Mouse (Mus musculus) midbrain, embryonic 16.5 days (tissue): ENCODE measurements around the gene Gpc1. TPM values are rescaled to one million over a fixed set of nuclear protein-coding genes. Genes with fewer than 3 reads are reported as not detected.

ENCODE experiments used
- ATAC-seq: fragments of 200-750 bp; cut with Nextera tagmentation; 2 replicates; pipeline ENCODE4 v1.8.0; 2017; ENCODE audit warnings: moderate TSS enrichment
- H3K27ac ChIP-seq: fragments of 300-500 bp; sonication (generic); 2 replicates; pipeline ENCODE4 v1.5.1; 2014; ENCODE audit warnings: mild to moderate bottlenecking, low read length, mixed read lengths
- H3K27me3 ChIP-seq: fragments of 300-500 bp; sonication (generic); 2 replicates; pipeline ENCODE4 v1.6.1; 2014; ENCODE audit warnings: low read depth, low read length, mixed read lengths; ENCODE audit not compliant: control insufficient read depth, insufficient read depth
- H3K36me3 ChIP-seq: fragments of 300-500 bp; sonication (generic); 2 replicates; pipeline ENCODE4 v1.6.1; 2014; ENCODE audit warnings: mild to moderate bottlenecking, low read length, moderate library complexity, mixed read lengths; ENCODE audit not compliant: control insufficient read depth, insufficient read depth
- H3K4me1 ChIP-seq: fragments of 300-500 bp; sonication (generic); 2 replicates; pipeline ENCODE4 v1.6.1; 2014; ENCODE audit warnings: mild to moderate bottlenecking, low read length, mixed read lengths; ENCODE audit not compliant: control insufficient read depth, insufficient read depth
- H3K4me2 ChIP-seq: fragments of 300-500 bp; sonication (generic); 2 replicates; pipeline ENCODE4 v1.6.1; 2014; ENCODE audit warnings: mild to moderate bottlenecking, low read length, mixed read lengths
- H3K4me3 ChIP-seq: fragments of 300-500 bp; sonication (generic); 2 replicates; pipeline ENCODE4 v1.5.1; 2014; ENCODE audit warnings: low read depth, mild to moderate bottlenecking, low read length, moderate library complexity, mixed read lengths
- H3K9ac ChIP-seq: fragments of 300-500 bp; sonication (generic); 2 replicates; pipeline ENCODE4 v1.6.1; 2014; ENCODE audit warnings: low read depth, low read length, mixed read lengths
- H3K9me3 ChIP-seq: fragments of 300-500 bp; sonication (generic); replicated peaks from 2 replicates; pipeline ENCODE4 v1.6.1; 2014; ENCODE audit warnings: mild to moderate bottlenecking, low read length, mixed read lengths; ENCODE audit not compliant: control insufficient read depth, poor library complexity, severe bottlenecking
- WGBS: fragments of 180-500 bp; shearing (Covaris S2); extraction: QIAGEN DNeasy Blood & Tissue Kit; methylation state at CpG from one replicate; pipeline ENCODE4 v1.1.7; 2014; 5-methylcytosine and 5-hydroxymethylcytosine counted together
- microRNA counts: library from miRNA; unstranded; fragments of <30 nt; microRNA quantifications from one replicate; lab custom pipeline; 2016
- microRNA-seq: library from miRNA; unstranded; fragments of <30 nt; microRNA quantifications from one replicate; pipeline ENCODE4, GENCODE M21; 2017
- polyA plus RNA-seq: library from polyadenylated mRNA; unstranded; fragments of >200 nt; fragmentation: Nextera tagmentation; extraction: Ambion mirVana; gene quantifications from 2 replicates; pipeline ENCODE4 v1.2.1, GENCODE M21; 2015

Gene Gpc1
- polyA plus RNA-seq, 1 experiment from 2014 or later, result 54.6 TPM

GRCm38 (mm10) chr1:92907632-92908360 is 76.4 kb downstream of the Gpc1 start:
- Histone ChIP-seq H3K9me3 (no peaks in the 10 kb centered on the region), H3K9ac (peak overlapping the region; percentile 80), H3K27ac (peak overlapping the region; percentile 93), H3K27me3 (no peaks in the 10 kb centered on the region), H3K4me1 (peaks cover 31% of the 10 kb centered on the region), H3K4me2 (peak overlapping the region; percentile 74), H3K4me3 (peak overlapping the region; percentile 58), H3K36me3 (no peaks in the 10 kb centered on the region)
- no peak for ATAC-seq
- WGBS, result 46% methylated on average over 20 of the region's 20 CpGs

GRCm38 (mm10) chr1:92908664-92909063 is 77.2 kb downstream of the Gpc1 start:
- ATAC-seq, result no peak
- H3K4me2 ChIP-seq, result no peak overlapping the region
- no peaks in the 10 kb centered on the region for H3K27me3 ChIP-seq
- no peak overlapping the region for H3K27ac ChIP-seq
- H3K4me1 ChIP-seq, result peaks cover 35% of the 10 kb centered on the region
- H3K9me3 ChIP-seq, result no peaks in the 10 kb centered on the region
- H3K36me3 ChIP-seq, result no peaks in the 10 kb centered on the region
- no peak overlapping the region for H3K4me3 ChIP-seq
- H3K9ac ChIP-seq, result no peak overlapping the region
- 95% methylated on average over 3 of the region's 3 CpGs for WGBS

GRCm38 (mm10) chr1:92909068-92909467 is 77.6 kb downstream of the Gpc1 start:
- no peak overlapping the region for H3K4me2 ChIP-seq
- no peak overlapping the region for H3K4me3 ChIP-seq
- peaks cover 35% of the 10 kb centered on the region for H3K4me1 ChIP-seq
- H3K36me3 ChIP-seq, result no peaks in the 10 kb centered on the region
- H3K27me3 ChIP-seq, result no peaks in the 10 kb centered on the region
- WGBS, result 65% methylated on average over 4 of the region's 4 CpGs
- no peaks in the 10 kb centered on the region for H3K9me3 ChIP-seq
- no peak overlapping the region for H3K9ac ChIP-seq
- no peak for ATAC-seq
- H3K27ac ChIP-seq, result no peak overlapping the region

MicroRNA genes within 50 kb of the gene (microRNA counts, 519-probe panel; counts per million panel counts)
- 3,338 counts per million, percentile 92 among the panel's probes with 10 or more counts for microRNA mmu-miR-149 (lab: Ali Mortazavi, UCI)

Small RNAs within 50 kb of the gene (microRNA-seq; reads per million reads assigned to microRNA genes)
- 26,373 reads per million, percentile 98 among the genes with 10 or more reads in this experiment for gene Mir149

Other genes starting within 250 kb of the Gpc1 start
- not detected in 2 replicates for gene Olfr1412, start 245.9 kb upstream of the Gpc1 start, polyA plus RNA-seq
- gene Olfr1411, start 237.2 kb upstream of the Gpc1 start, polyA plus RNA-seq, result not detected in 2 replicates
- gene Olfr1410, start 225.9 kb upstream of the Gpc1 start, polyA plus RNA-seq, result not detected in 2 replicates
- not detected in 2 replicates for gene Olfr12, start 213.9 kb upstream of the Gpc1 start, polyA plus RNA-seq
- gene Cops9, start 189.7 kb upstream of the Gpc1 start, polyA plus RNA-seq, result 492 and 521 TPM in 2 replicates
- 0.65 TPM in 1 of 2 replicates, not detected in the other for gene Otos, start 182.8 kb upstream of the Gpc1 start, polyA plus RNA-seq
- gene Ankmy1, start 71.3 kb downstream of the Gpc1 start, polyA plus RNA-seq, result 0.63 and 0.82 TPM in 2 replicates
- gene Dusp28, start 75.3 kb downstream of the Gpc1 start, polyA plus RNA-seq, result 16.6 and 17.5 TPM in 2 replicates
- gene Rnpepl1, start 79.1 kb downstream of the Gpc1 start, polyA plus RNA-seq, result 26.5 and 28.4 TPM in 2 replicates
- gene Capn10, start 102.7 kb downstream of the Gpc1 start, polyA plus RNA-seq, result 62.3 and 65.1 TPM in 2 replicates
- gene Gpr35, start 119.2 kb downstream of the Gpc1 start, polyA plus RNA-seq, result 0.18 and 0.52 TPM in 2 replicates
- gene Aqp12, start 174.7 kb downstream of the Gpc1 start, polyA plus RNA-seq, result not detected in 2 replicates